Mouse (Mus musculus): Measurements from ENCODE around the gene Srp68.

Srp68 gene

GRCm38 (mm10) chr11:116208660-116209059 lies 65.4 kb downstream of the Srp68 start:
- no peak for DNase-seq (ENCODE audit: low spot score)

- DNase-seq (ENCODE audit: low spot score): no peak
Observed at GRCm38 (mm10) chr11:116206678-116207077, 67.3 kb downstream of the Srp68 start.

DNA sequence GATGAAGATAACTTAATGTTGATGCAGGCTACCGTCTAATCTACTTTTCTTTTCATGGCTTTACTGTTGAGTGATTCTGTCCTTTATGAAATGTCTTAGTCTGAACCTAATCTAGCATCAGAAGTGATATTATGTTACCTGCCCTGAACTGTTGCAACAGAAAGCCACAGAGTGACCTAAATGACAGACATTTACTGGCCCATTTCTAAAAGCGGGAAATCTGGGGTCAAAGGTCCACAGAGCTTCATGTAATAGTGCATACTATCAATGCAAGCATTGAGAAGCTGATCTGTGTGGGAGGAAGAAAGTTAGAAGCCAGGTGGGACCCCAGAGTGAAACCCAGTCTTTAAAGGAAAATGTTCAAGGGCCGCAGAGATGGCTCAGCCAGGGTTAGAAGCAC lies 70.9 kb downstream of the Srp68 start:
- DNase-seq (ENCODE audit: low spot score): no peak

GRCm38 (mm10) chr11:116201151-116201550 lies 72.9 kb downstream of the Srp68 start:
- no peak for DNase-seq (ENCODE audit: low spot score)

DNA sequence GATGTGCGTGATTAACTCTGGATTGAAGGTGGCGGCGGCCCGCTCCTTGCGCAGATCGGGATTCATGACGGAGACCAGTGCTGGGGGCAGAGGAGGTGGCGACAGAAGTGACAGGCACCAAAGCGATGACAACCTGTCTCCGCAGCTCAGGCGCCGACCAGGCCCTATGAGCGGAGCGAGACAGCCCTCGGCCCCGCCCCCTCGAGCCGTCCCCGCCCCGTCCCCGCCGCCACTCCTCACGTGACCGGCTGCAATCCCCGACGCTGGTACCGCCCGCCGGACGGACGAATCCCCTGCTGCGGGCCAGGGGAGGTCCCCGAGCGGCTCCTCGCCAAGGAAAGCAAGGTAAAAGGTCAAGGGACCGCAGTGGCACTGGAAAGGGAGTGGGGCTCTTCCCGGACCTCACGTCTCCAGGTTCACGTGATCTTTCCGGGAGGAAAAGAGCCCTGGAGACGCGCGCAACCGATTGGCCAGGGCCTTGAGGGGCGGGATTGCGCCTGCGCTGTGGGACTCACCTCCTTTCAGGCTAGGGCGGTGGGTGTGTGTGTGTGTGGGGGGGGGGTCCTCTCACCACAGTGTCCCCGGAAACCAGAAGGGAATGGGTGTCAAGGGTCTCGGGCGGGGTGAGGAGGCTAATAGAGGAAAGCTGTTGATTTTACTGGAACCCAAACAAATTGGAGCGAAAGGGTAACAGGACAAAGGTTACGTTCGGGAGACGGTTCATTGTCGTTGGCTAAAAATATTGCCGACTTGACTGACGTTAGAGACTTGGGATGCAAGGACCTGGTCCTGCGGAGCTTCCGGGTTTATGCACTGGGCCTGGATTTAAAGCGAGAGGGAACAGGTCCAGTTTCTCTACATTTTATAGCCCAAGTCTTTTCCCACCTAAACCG lies 75.1 kb downstream of the Srp68 start, which contains the start of the genes Ten1 and Acox1:
Ten1 (plus strand) TSS at position 217 of the 893 bp plus-strand sequence.
Acox1 (minus strand) TSS at position 407 of the 893 bp plus-strand sequence.
- peak; percentile 91 for DNase-seq (ENCODE audit: low spot score)

GRCm38 (mm10) chr11:116198132-116198531 lies 75.9 kb downstream of the Srp68 start:
- DNase-seq (ENCODE audit: low spot score): peak; percentile 23

- DNase-seq (ENCODE audit: low spot score): no peak
Observed at GRCm38 (mm10) chr11:116197584-116197906, 76.5 kb downstream of the Srp68 start.

GRCm38 (mm10) chr11:116196866-116197583 lies 77.0 kb downstream of the Srp68 start:
- no peak for DNase-seq (ENCODE audit: low spot score)

- DNase-seq (ENCODE audit: low spot score): no peak
Observed at GRCm38 (mm10) chr11:116196336-116196735, 77.7 kb downstream of the Srp68 start.

- DNase-seq (ENCODE audit: low spot score): no peak
Observed at GRCm38 (mm10) chr11:116195252-116195651, 78.8 kb downstream of the Srp68 start.

Data from c-Kit-positive CD71-positive TER-119-positive erythroid progenitor cells, embryonic 14.5 days (primary cell).